Mouse (Mus musculus) bone marrow macrophage, adult 2 months (primary cell): ENCODE measurements around the gene Prrc2b.

Source experiments
- CTCF ChIP-seq: IDR thresholded peaks from 2 replicates; pipeline ENCODE4 v1.5.1; 2012; ENCODE audit warnings: low read depth, mild to moderate bottlenecking, low read length, moderate library complexity
- POLR2A ChIP-seq: IDR thresholded peaks from 2 replicates; pipeline ENCODE4 v1.6.1; 2012; ENCODE audit warnings: mild to moderate bottlenecking, low read depth, low read length, borderline replicate concordance

DNA sequence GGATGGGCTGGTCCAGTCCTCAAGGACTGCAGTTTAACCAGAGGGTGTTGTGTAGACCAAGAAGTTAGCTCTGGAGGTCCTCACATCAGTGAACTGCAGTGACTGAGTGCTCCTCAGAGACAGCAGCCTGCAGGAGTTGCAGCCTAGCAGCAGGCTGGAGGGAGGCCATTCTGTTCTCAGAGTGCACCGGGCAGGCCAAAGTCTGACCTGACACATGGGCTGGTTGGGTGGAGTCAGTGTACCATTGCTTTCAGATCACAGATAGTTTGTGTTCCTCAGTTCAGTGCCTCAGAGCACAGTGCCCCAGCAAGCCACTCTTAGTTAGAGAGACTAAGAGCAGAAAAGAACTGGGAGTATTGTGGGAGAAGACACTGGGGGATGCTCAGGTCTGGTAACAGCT, 56.8 kb downstream of the Prrc2b start:
- TF ChIP-seq CTCF (no peak), POLR2A (no peak)
